Mouse (Mus musculus) cortical plate, adult 2 months (tissue): ENCODE results near the gene Akna.

Experiments
- CTCF ChIP-seq: fragments of 200-500 bp; IDR thresholded peaks from 2 replicates; pipeline ENCODE4 v1.5.1; 2011; ENCODE audit warnings: mild to moderate bottlenecking, control low read depth, low read length; ENCODE audit not compliant: insufficient read depth; ENCODE audit errors: extremely low read depth
- POLR2A ChIP-seq: fragments of 200-500 bp; IDR thresholded peaks from 2 replicates; pipeline ENCODE4 v1.6.1; 2011; ENCODE audit warnings: mild to moderate bottlenecking, low read length, control low read depth; ENCODE audit not compliant: insufficient read depth; ENCODE audit errors: extremely low read depth

- TF ChIP-seq CTCF (no peak), POLR2A (no peak)
Measured at GRCm38 (mm10) chr4:63402558-63402957, 596 bp downstream of the Akna start.
